Mouse (Mus musculus): ENCODE data around the gene Mdk. TPM values are rescaled to one million over a fixed set of nuclear protein-coding genes. Genes with fewer than 3 reads are reported as not detected.

Gene Mdk
- 6.7 and 8.1 TPM in 2 replicates for polyA plus RNA-seq (2012)

DNA sequence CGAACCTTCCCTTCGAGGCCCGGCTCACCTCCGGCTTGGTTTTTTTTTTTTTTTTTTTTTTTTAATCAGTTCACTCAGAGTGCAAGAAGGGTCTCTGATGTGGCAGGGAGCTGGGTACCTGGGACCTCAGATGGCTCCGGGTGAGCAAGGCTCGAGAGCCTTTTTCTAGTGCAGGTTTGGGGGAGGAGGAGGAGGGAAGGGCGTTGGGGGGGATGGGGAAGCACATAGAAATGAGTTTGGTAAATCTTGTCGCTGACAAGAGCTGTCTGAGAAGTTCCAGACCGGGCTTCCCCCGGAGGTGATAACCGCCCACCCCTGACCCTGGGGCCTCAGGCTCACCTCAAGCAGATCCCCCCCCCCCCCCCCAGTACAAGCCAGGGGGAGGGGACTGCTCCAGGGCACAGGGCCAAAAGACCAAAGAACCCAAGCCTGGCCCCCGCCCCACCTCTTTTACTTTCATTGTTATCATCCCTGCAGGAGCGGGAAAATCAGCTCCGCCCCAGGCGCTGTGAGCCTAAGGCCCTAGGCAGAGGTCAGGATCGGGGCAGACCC lies at the start of gene Mdk:
Gene Mdk (minus strand): TSS at position 138 of the 552 bp plus-strand sequence.

DNA sequence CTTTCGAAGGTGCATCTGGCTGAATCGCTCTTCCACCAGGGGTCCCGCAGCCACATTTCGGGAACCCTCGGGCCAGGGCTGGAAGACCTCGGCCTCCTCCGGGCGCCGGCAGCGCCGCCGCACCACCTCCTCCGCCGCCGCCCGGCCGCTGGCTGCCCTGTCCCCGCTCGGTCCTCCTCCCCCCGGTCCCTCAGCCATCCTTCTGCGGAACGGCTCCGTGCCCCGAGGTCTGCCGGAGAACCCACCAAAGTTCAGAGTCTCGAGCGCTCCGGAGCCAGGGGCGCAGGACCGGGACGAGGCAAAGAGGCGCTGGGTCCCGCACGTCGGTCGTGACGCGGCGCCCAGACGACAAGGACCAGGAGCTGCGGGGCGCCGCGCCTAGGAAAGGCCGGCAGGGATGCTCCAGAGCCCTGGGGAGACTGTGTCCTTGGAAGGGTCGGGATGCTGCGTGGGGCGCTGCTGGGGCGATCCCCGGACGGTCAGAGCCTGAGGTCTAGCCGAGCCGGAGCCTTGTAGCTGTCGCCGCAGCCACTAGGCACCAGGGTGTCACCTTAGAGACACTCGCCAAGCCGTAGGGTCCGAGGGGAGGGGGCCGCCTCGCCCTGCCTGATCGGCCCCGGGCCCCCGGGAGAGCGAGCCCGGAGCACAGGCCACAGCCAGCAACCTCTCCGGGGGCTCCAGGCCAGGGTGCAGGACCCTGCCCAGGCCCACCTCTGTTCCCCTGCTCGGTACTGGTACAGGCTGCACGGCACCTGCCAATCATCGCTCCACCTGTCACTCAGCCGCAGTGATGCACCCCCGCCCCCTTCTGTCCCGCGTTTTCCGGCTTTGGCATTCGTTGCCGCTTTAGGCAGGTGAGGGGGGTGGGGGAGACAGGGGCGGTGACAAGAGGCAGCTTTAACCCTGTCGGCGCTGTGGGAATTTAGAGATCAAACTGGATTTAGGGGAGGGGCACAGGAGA lies 43.8 kb upstream of the Mdk start, which contains the start of gene Dgkz:
Gene Dgkz (minus strand): TSS at position 284 of the 961 bp plus-strand sequence.

DNA sequence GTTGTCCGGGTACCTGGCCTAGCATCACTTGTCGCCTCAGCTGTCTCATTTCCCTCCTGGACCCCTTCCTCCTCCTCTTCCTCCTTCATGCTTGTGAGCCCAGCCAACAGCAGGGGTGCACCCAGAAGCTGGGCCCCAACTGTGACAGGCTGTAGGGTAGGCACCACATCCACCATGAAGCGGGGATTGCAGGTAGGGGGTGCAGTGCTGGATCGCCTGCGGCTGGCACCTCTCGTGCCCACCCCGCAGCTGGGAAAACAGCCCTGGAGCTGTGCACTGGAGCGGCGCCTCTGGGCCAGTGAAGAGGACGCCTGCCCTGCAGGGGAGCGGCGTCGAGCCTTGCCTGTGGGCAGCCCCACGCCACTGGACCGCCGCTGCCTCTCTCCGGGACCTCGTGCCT lies 13.4 kb upstream of the Mdk start, which contains the start of gene Gm9821:
Gene Gm9821 (plus strand): TSS at position 221 of the 400 bp plus-strand sequence.

DNA sequence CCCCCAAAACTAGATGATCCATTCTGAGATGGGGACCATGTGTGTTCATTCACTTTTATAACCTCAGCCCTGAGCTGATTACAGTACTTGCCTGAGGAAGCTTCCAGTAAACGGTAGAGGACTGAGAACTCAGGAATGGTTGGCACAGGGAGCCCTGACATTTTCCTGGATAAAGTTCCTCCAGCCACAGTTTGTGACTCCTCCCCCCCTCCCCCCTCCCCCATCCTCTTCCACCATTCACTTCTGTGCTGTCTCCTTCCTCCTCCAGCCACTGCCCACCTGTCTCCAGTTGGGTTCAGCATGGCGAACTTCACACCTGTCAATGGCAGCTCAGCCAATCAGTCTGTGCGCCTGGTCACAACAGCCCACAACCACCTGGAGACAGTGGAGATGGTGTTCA lies 5.1 kb downstream of the Mdk start, which contains the start of gene Chrm4:
Gene Chrm4 (plus strand): TSS at position 301 of the 400 bp plus-strand sequence.

Other genes with a start within 250 kb of the Mdk start
- 26.2 and 29.4 TPM in 2 replicates for gene Atg13, start 221.7 kb downstream of the Mdk start, polyA plus RNA-seq (2012)
- gene Harbi1, start 221.4 kb downstream of the Mdk start, polyA plus RNA-seq (2012) = 0.59 and 0.83 TPM in 2 replicates
- 23.8 and 24.7 TPM in 2 replicates for gene Ambra1, start 202.2 kb downstream of the Mdk start, polyA plus RNA-seq (2012)
- gene Chrm4, start 5.0 kb downstream of the Mdk start, polyA plus RNA-seq (2012) = 0.62 and 0.99 TPM in 2 replicates
- gene Gm9821, start 13.4 kb upstream of the Mdk start, polyA plus RNA-seq (2012) = 0.04 and 0.10 TPM in 2 replicates
- gene Dgkz, start 43.6 kb upstream of the Mdk start, polyA plus RNA-seq (2012) = 348 and 410 TPM in 2 replicates
- gene Creb3l1, start 92.2 kb upstream of the Mdk start, polyA plus RNA-seq (2012) = 3.3 and 4.4 TPM in 2 replicates
- 13.7 and 16.8 TPM in 2 replicates for gene Phf21a, start 160.8 kb upstream of the Mdk start, polyA plus RNA-seq (2012)